Mouse (Mus musculus): ENCODE results near the gene Pan3.

DNA sequence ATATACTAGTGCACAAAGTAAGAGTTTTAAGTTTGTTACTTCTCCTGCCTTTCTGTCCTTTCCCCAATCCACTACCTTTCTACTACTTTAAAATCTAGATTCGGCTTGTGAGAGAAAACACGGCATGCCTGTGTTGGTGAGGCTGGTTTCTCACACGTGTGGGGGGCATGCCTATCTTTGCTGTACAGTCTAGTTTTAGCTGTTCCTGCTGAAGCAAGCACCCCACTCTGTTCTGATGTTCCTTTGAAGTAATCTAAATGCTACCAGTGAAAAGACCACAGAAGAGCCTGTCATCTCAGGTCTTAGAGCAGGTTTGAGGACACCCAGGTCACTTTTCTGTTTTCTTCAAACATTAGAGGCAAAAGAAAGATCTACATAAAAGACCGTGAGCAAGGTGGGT lies 64.4 kb downstream of the Pan3 start:
- TF ChIP-seq CTCF (IDR thresholded peaks at IDR 0.05 in 2 of 3, conservative IDR thresholded peaks at IDR 0.05 in 1 of 3; ENCODE audit: control insufficient read depth in 1 of 3, insufficient read depth in 1 of 3, low read depth in 2 of 3, low read length in 3 of 3, poor library complexity in 1 of 3, severe bottlenecking in 1 of 3) = no peak
- TF ChIP-seq ETS1 (IDR thresholded peaks at IDR 0.05; ENCODE audit: low read depth, low read length) = no peak
- no peak for TF ChIP-seq GATA1 (IDR thresholded peaks at IDR 0.05; ENCODE audit: low read depth, low read length)
- no peak for TF ChIP-seq ZNF384 (IDR thresholded peaks at IDR 0.05; ENCODE audit: low read depth, low read length)
- TF ChIP-seq RAD21 (IDR thresholded peaks at IDR 0.05; ENCODE audit: low read depth, low read length) = no peak
